Mouse (Mus musculus): ENCODE results near the gene Wdr25. TPM values are rescaled to one million over a fixed set of nuclear protein-coding genes. Genes with fewer than 3 reads are reported as not detected.

The Wdr25 gene
- polyA plus RNA-seq, 1 experiment: 21.3 TPM

- Histone ChIP-seq H3K36me3 (ENCODE audit: control insufficient read depth, insufficient read depth, low read length) (no peaks in the 10 kb centered on the region), H3K4me1 (ENCODE audit: control insufficient read depth, insufficient read depth, low read length) (peaks cover 3% of the 10 kb centered on the region; the same call in 1 of the 2 replicates), H3K27ac (ENCODE audit: insufficient read depth, low read depth, low read length) (no peak within 1 kb of the TSS), H3K4me3 (ENCODE audit: insufficient read depth, low read depth, low read length) (peak within 1 kb of the TSS; percentile 81), H3K27me3 (replicated peaks; ENCODE audit: control insufficient read depth, insufficient read depth, low read length) (no peaks in the 10 kb centered on the region)
- under 1% methylated on average over 56 of the region's 58 CpGs for WGBS
- TF ChIP-seq CTCF (conservative IDR thresholded peaks at IDR 0.05; ENCODE audit: insufficient read depth, insufficient read length, low read depth, low read length): no peak
- peak; percentile 37 for TF ChIP-seq POLR2A (IDR thresholded peaks at IDR 0.05; ENCODE audit: low read depth, low read length)
- peak; percentile 98 for DNase-seq
These were observed 442 bp downstream of the Wdr25 start, which contains the start of gene Wars for GRCm38 (mm10) chr12:108893715-108894431. Wars (minus strand) TSS chr12:108894174.

- TF ChIP-seq CTCF (conservative IDR thresholded peaks at IDR 0.05; ENCODE audit: insufficient read depth, insufficient read length, low read depth, low read length) (no peak), POLR2A (IDR thresholded peaks at IDR 0.05; ENCODE audit: low read depth, low read length) (no peak)
- Histone ChIP-seq H3K27me3 (replicated peaks; ENCODE audit: control insufficient read depth, insufficient read depth, low read length) (no peaks in the 10 kb centered on the region), H3K36me3 (ENCODE audit: control insufficient read depth, insufficient read depth, low read length) (no peaks in the 10 kb centered on the region), H3K4me1 (ENCODE audit: control insufficient read depth, insufficient read depth, low read length) (peaks cover 3% of the 10 kb centered on the region; the same call in 1 of the 2 replicates), H3K27ac (ENCODE audit: insufficient read depth, low read depth, low read length) (no peak overlapping the region), H3K4me3 (ENCODE audit: insufficient read depth, low read depth, low read length) (peak overlapping the region; percentile 81)
- 2% methylated on average over 7 of the region's 7 CpGs for WGBS
- no peak for DNase-seq
These were observed 993 bp downstream of the Wdr25 start for GRCm38 (mm10) chr12:108894432-108894816.

- no peak overlapping the region for H3K4me3 ChIP-seq (ENCODE audit: insufficient read depth, low read depth, low read length)
- H3K36me3 ChIP-seq (ENCODE audit: control insufficient read depth, insufficient read depth, low read length): no peaks in the 10 kb centered on the region
- peak; percentile 55 for TF ChIP-seq CTCF (conservative IDR thresholded peaks at IDR 0.05; ENCODE audit: insufficient read depth, insufficient read length, low read depth, low read length)
- no peak for TF ChIP-seq POLR2A (IDR thresholded peaks at IDR 0.05; ENCODE audit: low read depth, low read length)
- peaks cover 3% of the 10 kb centered on the region; the same call in 1 of the 2 replicates for H3K4me1 ChIP-seq (ENCODE audit: control insufficient read depth, insufficient read depth, low read length)
- WGBS: 37% methylated on average over 3 of the region's 3 CpGs
- DNase-seq: peak; percentile 47
- no peak overlapping the region for H3K27ac ChIP-seq (ENCODE audit: insufficient read depth, low read depth, low read length)
- no peaks in the 10 kb centered on the region for H3K27me3 ChIP-seq (replicated peaks; ENCODE audit: control insufficient read depth, insufficient read depth, low read length)
These were observed 2.6 kb downstream of the Wdr25 start for GRCm38 (mm10) chr12:108896006-108896405.

GRCm38 (mm10) chr12:108901346-108901745 lies 7.9 kb downstream of the Wdr25 start:
- Histone ChIP-seq H3K4me1 (ENCODE audit: control insufficient read depth, insufficient read depth, low read length) (no peaks in the 10 kb centered on the region), H3K27me3 (replicated peaks; ENCODE audit: control insufficient read depth, insufficient read depth, low read length) (no peaks in the 10 kb centered on the region), H3K36me3 (ENCODE audit: control insufficient read depth, insufficient read depth, low read length) (no peaks in the 10 kb centered on the region), H3K27ac (ENCODE audit: insufficient read depth, low read depth, low read length) (no peak overlapping the region), H3K4me3 (ENCODE audit: insufficient read depth, low read depth, low read length) (no peak overlapping the region)
- 47% methylated on average over 5 of the region's 5 CpGs for WGBS
- TF ChIP-seq CTCF (conservative IDR thresholded peaks at IDR 0.05; ENCODE audit: insufficient read depth, insufficient read length, low read depth, low read length) (no peak), POLR2A (IDR thresholded peaks at IDR 0.05; ENCODE audit: low read depth, low read length) (no peak)
- DNase-seq: no peak

- peak; percentile 50 for DNase-seq
- TF ChIP-seq CTCF (conservative IDR thresholded peaks at IDR 0.05; ENCODE audit: insufficient read depth, insufficient read length, low read depth, low read length) (peak; percentile 83), POLR2A (IDR thresholded peaks at IDR 0.05; ENCODE audit: low read depth, low read length) (no peak)
- Histone ChIP-seq H3K27me3 (replicated peaks; ENCODE audit: control insufficient read depth, insufficient read depth, low read length) (no peaks in the 10 kb centered on the region), H3K4me1 (ENCODE audit: control insufficient read depth, insufficient read depth, low read length) (no peaks in the 10 kb centered on the region), H3K27ac (ENCODE audit: insufficient read depth, low read depth, low read length) (no peak overlapping the region), H3K4me3 (ENCODE audit: insufficient read depth, low read depth, low read length) (no peak overlapping the region), H3K36me3 (ENCODE audit: control insufficient read depth, insufficient read depth, low read length) (no peaks in the 10 kb centered on the region)
- WGBS: 27% methylated on average over 8 of the region's 8 CpGs
These were observed 9.5 kb downstream of the Wdr25 start for GRCm38 (mm10) chr12:108902940-108903339.

- TF ChIP-seq CTCF (conservative IDR thresholded peaks at IDR 0.05; ENCODE audit: insufficient read depth, insufficient read length, low read depth, low read length): 0 out of 2 replicates have a peak, but pooled peaks have one; percentile 27
- no peak for TF ChIP-seq POLR2A (IDR thresholded peaks at IDR 0.05; ENCODE audit: low read depth, low read length)
- no peaks in the 10 kb centered on the region for H3K27me3 ChIP-seq (replicated peaks; ENCODE audit: control insufficient read depth, insufficient read depth, low read length)
- H3K4me3 ChIP-seq (ENCODE audit: insufficient read depth, low read depth, low read length): no peak overlapping the region
- peak; percentile 58 for DNase-seq
- H3K36me3 ChIP-seq (ENCODE audit: control insufficient read depth, insufficient read depth, low read length): no peaks in the 10 kb centered on the region
- no peak overlapping the region for H3K27ac ChIP-seq (ENCODE audit: insufficient read depth, low read depth, low read length)
- WGBS: 76% methylated on average over 8 of the region's 8 CpGs
- no peaks in the 10 kb centered on the region for H3K4me1 ChIP-seq (ENCODE audit: control insufficient read depth, insufficient read depth, low read length)
These were observed 10.3 kb downstream of the Wdr25 start for GRCm38 (mm10) chr12:108903600-108904275.

GRCm38 (mm10) chr12:108904276-108904653 lies 10.8 kb downstream of the Wdr25 start:
- DNase-seq: no peak
- Histone ChIP-seq H3K4me3 (ENCODE audit: insufficient read depth, low read depth, low read length) (no peak overlapping the region), H3K4me1 (ENCODE audit: control insufficient read depth, insufficient read depth, low read length) (no peaks in the 10 kb centered on the region), H3K27me3 (replicated peaks; ENCODE audit: control insufficient read depth, insufficient read depth, low read length) (no peaks in the 10 kb centered on the region), H3K27ac (ENCODE audit: insufficient read depth, low read depth, low read length) (no peak overlapping the region), H3K36me3 (ENCODE audit: control insufficient read depth, insufficient read depth, low read length) (no peaks in the 10 kb centered on the region)
- no peak for TF ChIP-seq CTCF (conservative IDR thresholded peaks at IDR 0.05; ENCODE audit: insufficient read depth, insufficient read length, low read depth, low read length)
- TF ChIP-seq POLR2A (IDR thresholded peaks at IDR 0.05; ENCODE audit: low read depth, low read length): no peak
- 53% methylated on average over 8 of the region's 8 CpGs for WGBS

Measured in kidney, adult 2 months (tissue).